Mouse (Mus musculus): ENCODE results near the gene Gm45713.

DNA sequence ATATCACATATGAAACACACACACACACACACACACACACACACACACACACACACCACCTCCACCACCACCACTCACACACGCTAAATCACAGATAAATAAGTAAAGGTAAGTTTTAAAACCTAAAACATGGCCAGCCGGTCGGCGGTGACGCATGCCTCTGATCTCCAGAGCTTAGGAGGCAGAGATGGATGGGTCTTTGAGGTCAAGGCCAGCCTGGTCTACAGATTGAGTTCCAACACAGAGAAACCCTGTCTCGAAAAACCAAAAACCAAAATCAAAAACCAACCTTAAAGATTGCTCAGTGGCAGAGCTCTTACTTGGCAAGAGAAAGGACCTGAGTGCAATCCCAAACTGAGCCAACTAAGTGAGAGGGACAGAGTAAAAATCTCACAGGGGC lies 36.0 kb downstream of the Gm45713 start:
- TF ChIP-seq ZNF384 (IDR thresholded peaks at IDR 0.05; ENCODE audit: low read depth, low read length) (no peak), MAFK (IDR thresholded peaks at IDR 0.05; ENCODE audit: insufficient read depth, low read depth, low read length) (no peak), ZC3H11A (IDR thresholded peaks at IDR 0.05; ENCODE audit: borderline replicate concordance, low read depth, low read length) (no peak)

Data from ES-E14 (cell line).